Mouse (Mus musculus) spleen, adult 2 months (tissue): ENCODE results near the gene Grm1.

Experiments
- CTCF ChIP-seq: fragments of 200-500 bp; IDR thresholded peaks from 2 replicates; pipeline ENCODE4 v1.5.1; 2011; ENCODE audit warnings: mild to moderate bottlenecking, inconsistent platforms; ENCODE audit not compliant: insufficient read depth, insufficient read length, insufficient replicate concordance; ENCODE audit errors: extremely low read depth
- POLR2A ChIP-seq: fragments of 200-500 bp; IDR thresholded peaks from 2 replicates; pipeline ENCODE4 v1.6.1; 2011; ENCODE audit warnings: low read depth, low read length, inconsistent platforms

- TF ChIP-seq CTCF (no peak), POLR2A (no peak)
Measured at GRCm38 (mm10) chr10:10890221-10890620, 191.9 kb downstream of the Grm1 start.
